Mouse (Mus musculus) heart, postnatal 25 days (tissue): Measurements from ENCODE around the gene Casp7. TPM values are rescaled to one million over a fixed set of nuclear protein-coding genes. Genes with fewer than 3 reads are reported as not detected.

ENCODE experiments used
- total RNA-seq, 2 experiments: library from RNA; stranded (reverse); gene quantifications; 2 replicates each; pipeline ENCODE4 v1.2.3; 2021

Gene Casp7
- total RNA-seq, 2 experiments from 2014 or later: 12.6 to 15.6 TPM

Other genes with a start within 250 kb of the Casp7 start
- gene Habp2, start 110.0 kb upstream of the Casp7 start, total RNA-seq: not detected
- gene Nrap, start 7.1 kb upstream of the Casp7 start, total RNA-seq: 100 to 1,000 TPM; 314 to 343 TPM
- gene Plekhs1, start 64.5 kb downstream of the Casp7 start, total RNA-seq: under 1 TPM in 1 of 2 experiments, not detected in 1; 0.25 TPM
- gene Dclre1a, start 151.1 kb downstream of the Casp7 start, total RNA-seq: 10 to 100 TPM; 10.1 to 11.3 TPM
- 10 to 100 TPM; 22.9 to 28.6 TPM for gene Nhlrc2, start 151.1 kb downstream of the Casp7 start, total RNA-seq